Mouse (Mus musculus) layer of hippocampus, postnatal 10 days (tissue): ENCODE measurements around the gene Spaca4. TPM values are rescaled to one million over a fixed set of nuclear protein-coding genes. Genes with fewer than 3 reads are reported as not detected.

Experiments used
- total RNA-seq, 2 experiments: library from RNA; stranded (reverse); gene quantifications; 2 replicates each; pipeline ENCODE4 v1.2.3; 2021

Gene Spaca4
- total RNA-seq, 2 experiments from 2014 or later = not detected

Other genes with a start within 250 kb of the Spaca4 start
- gene Tulp2, start 243.9 kb downstream of the Spaca4 start, total RNA-seq = under 1 TPM in 1 of 2 experiments, not detected in 1; 0.23 TPM
- 1 to 10 TPM; 1.2 to 1.4 TPM for gene Gm45808, start 239.0 kb downstream of the Spaca4 start, total RNA-seq
- gene Dhdh, start 237.0 kb downstream of the Spaca4 start, total RNA-seq = 1 to 10 TPM; 2.0 to 2.6 TPM
- gene Nucb1, start 215.4 kb downstream of the Spaca4 start, total RNA-seq = 100 to 1,000 TPM; 107 to 117 TPM
- 10 to 100 TPM; 23.6 to 29.3 TPM for gene Ppp1r15a, start 199.5 kb downstream of the Spaca4 start, total RNA-seq
- under 1 TPM; 0.80 to 0.94 TPM for gene Plekha4, start 199.5 kb downstream of the Spaca4 start, total RNA-seq
- not detected for gene Hsd17b14, start 170.9 kb downstream of the Spaca4 start, total RNA-seq
- 10 to 100 TPM; 20.8 to 22.9 TPM for gene Bcat2, start 155.7 kb downstream of the Spaca4 start, total RNA-seq
- gene Fgf21, start 110.3 kb downstream of the Spaca4 start, total RNA-seq = not detected
- gene Fut1, start 108.5 kb downstream of the Spaca4 start, total RNA-seq = under 1 TPM; 0.20 to 0.71 TPM
- not detected for gene Izumo1, start 104.0 kb downstream of the Spaca4 start, total RNA-seq
- 10 to 100 TPM; 13.9 to 14.5 TPM for gene Rasip1, start 98.3 kb downstream of the Spaca4 start, total RNA-seq
- gene Mamstr, start 85.8 kb downstream of the Spaca4 start, total RNA-seq = 1 to 10 TPM; 1.7 TPM
- under 1 TPM in 1 of 2 experiments, not detected in 1; 0.22 TPM for gene Fut2, start 59.4 kb downstream of the Spaca4 start, total RNA-seq
- 1 to 10 TPM in 1 of 2 experiments, under 1 TPM in 1; 0.75 to 1.0 TPM for gene Ntn5, start 41.8 kb downstream of the Spaca4 start, total RNA-seq
- under 1 TPM; 0.14 to 0.18 TPM for gene Sec1, start 31.4 kb downstream of the Spaca4 start, total RNA-seq
- gene Car11, start 26.0 kb downstream of the Spaca4 start, total RNA-seq = 100 to 1,000 TPM; 121 to 131 TPM
- 10 to 100 TPM; 37.1 to 43.4 TPM for gene Dbp, start 20.7 kb downstream of the Spaca4 start, total RNA-seq
- gene Rpl18, start 10.4 kb downstream of the Spaca4 start, total RNA-seq = 100 to 1,000 TPM; 497 to 584 TPM
- gene Sphk2, start 7.8 kb downstream of the Spaca4 start, total RNA-seq = 10 to 100 TPM; 27.3 to 27.7 TPM
- under 1 TPM; 0.34 to 0.51 TPM for gene Fam83e, start 4.6 kb downstream of the Spaca4 start, total RNA-seq
- 100 to 1,000 TPM; 298 to 311 TPM for gene Lmtk3, start 57.9 kb upstream of the Spaca4 start, total RNA-seq
- 10 to 100 TPM; 11.8 to 12.0 TPM for gene Sult2b1, start 58.9 kb upstream of the Spaca4 start, total RNA-seq
- gene Cyth2, start 88.8 kb upstream of the Spaca4 start, total RNA-seq = 100 to 1,000 TPM; 180 to 184 TPM
- gene Kcnj14, start 99.0 kb upstream of the Spaca4 start, total RNA-seq = 1 to 10 TPM; 2.0 to 2.6 TPM
- 10 to 100 TPM; 27.0 to 27.3 TPM for gene Grwd1, start 105.1 kb upstream of the Spaca4 start, total RNA-seq
- gene Kdelr1, start 147.0 kb upstream of the Spaca4 start, total RNA-seq = 10 to 100 TPM; 85.4 to 99.2 TPM
- 10 to 100 TPM; 32.1 to 33.4 TPM for gene Grin2d, start 152.6 kb upstream of the Spaca4 start, total RNA-seq
- gene Syngr4, start 170.9 kb upstream of the Spaca4 start, total RNA-seq = under 1 TPM in 1 of 2 experiments, not detected in 1; 0.40 TPM
- 10 to 100 TPM; 23.9 TPM for gene Tmem143, start 171.1 kb upstream of the Spaca4 start, total RNA-seq
- gene Emp3, start 195.6 kb upstream of the Spaca4 start, total RNA-seq = 1 to 10 TPM; 6.2 TPM
- 1 to 10 TPM; 4.2 to 5.3 TPM for gene Ccdc114, start 198.3 kb upstream of the Spaca4 start, total RNA-seq